Mouse (Mus musculus) lung, postnatal 25 days (tissue): ENCODE data around the gene Hjurp.

Experiments
- DNase-seq: peaks from one replicate; pipeline ENCODE4 v3.0.0; 2022; ENCODE audit warnings: low spot score

Hjurp gene

GRCm38 (mm10) chr1:88260604-88261377, 16.6 kb downstream of the Hjurp start:
- DNase-seq = no peak

GRCm38 (mm10) chr1:88260114-88260513, 17.3 kb downstream of the Hjurp start:
- no peak for DNase-seq

- no peak for DNase-seq
Observed at GRCm38 (mm10) chr1:88259643-88260024, 17.8 kb downstream of the Hjurp start.

DNA sequence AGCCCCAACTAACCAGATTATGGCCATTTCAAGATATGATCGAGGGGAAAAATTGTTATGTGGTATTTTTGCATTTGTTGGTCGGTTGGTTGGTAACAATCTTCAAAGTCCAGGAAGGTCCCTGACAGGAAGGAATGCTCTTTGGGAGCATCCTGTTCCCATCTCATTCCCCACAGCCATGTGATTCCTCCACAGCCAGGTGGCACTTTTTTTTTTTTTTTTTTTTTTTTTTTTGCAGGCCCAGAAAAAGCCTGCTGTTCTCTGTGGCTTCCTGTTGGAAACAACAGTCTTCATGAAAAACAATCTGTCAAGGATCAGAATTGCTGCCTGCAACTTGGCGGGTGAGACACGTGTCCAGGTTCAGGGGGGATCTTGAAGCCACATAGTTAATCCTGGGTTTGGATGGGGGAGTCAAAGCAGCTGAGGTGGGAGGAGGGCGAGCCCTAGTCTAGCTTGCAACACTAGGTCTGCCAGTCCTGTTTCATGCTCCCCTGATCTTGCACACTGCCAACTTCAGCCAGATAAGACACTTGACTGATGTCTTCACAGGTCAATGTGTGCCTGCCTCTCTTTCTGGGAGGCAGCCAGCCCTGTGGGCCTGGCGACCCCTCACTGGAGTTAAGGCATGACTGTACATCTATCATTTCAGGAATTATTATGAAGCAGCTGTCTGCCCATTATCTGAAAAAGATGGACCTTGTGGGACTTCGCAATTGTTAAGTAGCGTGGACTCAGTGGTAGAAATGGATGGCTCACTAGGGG, 18.4 kb downstream of the Hjurp start:
- no peak for DNase-seq

DNA sequence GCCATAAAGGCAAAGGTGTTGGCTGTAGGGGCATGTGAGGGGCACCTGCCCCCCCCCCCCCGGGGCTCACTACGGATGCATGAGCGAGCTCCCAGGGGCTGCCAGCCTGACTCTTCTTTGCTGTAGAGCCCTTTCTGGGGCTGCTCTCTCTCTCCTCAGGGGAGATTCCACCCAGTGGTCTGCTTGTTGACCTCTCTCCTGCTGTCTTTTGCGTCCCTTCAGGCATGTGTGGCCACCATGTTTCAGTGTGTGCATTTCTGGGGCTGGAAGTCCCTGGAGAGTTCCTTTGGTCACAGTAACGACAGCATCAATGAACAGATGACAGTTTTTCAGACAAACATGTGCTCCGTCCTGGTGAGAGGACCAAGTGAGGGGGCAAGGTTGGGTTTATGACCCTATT, 19.1 kb downstream of the Hjurp start:
- no peak for DNase-seq

DNA sequence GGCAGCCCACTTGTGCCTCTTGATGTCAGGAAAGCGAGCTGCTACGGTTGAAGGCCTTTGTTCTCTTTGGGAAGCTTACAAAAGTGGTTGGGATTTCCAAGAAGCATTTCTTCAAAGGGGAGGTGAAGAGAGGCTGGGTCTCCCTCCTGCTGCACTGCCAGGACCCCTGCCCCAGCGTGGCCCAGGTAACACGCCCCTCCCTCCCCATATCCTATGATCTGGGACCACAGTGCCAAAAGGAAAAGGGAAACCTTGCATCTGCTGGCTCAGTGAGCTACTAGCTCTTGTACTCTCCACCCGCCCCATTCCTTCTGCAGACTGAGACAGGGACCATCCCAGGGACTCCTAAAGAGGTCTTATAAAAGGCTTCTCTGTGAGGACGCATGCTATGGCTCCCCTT, 19.8 kb downstream of the Hjurp start:
- DNase-seq = no peak

DNA sequence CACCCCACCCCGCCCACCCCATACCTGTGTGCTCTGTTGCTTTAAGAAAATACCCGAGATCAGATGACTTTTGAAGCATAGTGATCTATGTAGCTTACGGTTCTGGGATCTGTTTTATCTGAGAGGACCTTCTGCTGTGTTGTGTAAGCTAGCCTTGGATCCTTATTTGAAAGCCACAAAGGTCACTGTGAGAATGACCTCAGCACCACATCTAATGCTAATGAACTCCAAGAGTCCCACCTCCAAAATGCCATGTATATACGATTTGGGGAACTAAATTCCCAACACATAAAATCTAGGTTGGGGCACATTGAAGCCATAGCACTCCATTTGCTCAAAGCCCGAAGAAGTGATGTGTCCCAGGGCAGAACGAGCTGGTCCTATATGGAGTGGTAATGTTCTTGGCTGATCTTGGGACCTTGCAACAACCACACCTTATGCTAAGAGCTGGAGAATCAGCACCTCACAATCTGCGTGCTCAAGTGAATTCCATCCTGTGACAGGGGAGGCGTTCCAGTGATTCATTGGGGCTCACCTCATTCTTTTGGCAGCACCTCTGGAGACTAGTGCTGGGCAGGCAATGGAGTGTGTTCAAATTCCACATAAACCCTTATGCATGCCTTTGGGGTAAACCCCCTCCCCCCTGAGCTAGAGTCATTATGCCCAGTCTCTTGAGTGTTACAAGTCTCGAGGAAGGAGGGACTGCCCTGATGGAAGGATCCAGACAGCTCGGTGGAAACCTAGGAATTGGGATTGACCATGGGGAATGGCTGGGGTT, 20.4 kb downstream of the Hjurp start:
- no peak for DNase-seq

DNA sequence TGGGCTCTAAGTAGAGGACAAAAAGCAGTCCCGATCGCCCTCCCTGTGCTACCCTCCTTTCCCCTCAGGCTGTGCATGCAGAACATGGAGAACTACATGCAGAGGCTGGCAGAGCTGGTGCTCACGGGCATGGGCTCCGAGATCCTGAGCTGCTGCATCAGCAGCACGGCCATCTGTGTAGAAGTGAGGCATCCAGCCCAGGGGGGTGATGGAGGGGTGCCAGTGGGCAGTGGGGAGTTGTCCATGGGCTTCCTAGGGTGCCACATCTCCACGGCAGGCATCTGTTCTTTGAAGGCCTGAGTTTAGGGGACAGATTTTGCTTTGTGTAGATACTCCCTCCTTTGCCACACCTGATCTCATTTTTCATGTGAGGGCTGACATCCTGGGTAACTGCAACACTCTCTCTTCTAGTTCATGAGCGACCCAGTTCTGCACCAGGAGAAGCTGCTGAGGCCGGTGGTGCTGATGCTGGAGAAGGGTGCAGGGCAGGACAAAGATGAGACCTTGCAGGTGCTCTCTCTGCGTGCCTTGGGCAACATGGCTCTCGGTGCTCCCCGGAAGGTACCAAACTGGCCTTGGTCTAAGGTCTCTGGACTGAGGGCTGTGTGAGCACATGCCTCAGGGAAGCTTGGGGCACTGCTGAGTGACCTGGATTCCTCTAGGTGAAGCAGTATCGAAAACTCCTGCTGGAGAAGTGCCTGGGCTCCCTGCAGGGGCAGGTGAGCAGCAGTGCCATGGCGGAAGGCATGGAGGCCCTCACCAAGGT, 21.3 kb downstream of the Hjurp start:
- DNase-seq = no peak

DNA sequence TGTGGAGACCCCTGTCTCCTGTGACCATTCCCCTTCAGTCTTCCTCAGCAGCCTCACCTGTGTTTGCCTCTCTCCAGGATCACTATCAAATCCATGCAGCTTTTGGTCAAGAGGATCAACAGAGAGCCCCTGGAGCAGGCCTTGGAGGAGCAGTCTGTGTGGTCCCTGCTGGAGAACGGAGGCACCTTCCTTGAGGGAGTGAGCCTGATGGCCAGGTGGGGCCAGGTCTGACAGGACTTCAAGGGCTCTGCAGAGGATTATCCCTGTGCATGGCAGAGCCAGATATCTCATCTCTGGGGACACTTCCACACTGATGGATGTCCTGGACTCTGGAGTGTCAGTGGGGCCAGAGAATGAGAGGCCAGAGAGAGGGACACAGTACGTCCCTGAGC, 22.0 kb downstream of the Hjurp start:
- DNase-seq = no peak

- no peak for DNase-seq
Observed at GRCm38 (mm10) chr1:88254793-88255465, 22.5 kb downstream of the Hjurp start.

DNA sequence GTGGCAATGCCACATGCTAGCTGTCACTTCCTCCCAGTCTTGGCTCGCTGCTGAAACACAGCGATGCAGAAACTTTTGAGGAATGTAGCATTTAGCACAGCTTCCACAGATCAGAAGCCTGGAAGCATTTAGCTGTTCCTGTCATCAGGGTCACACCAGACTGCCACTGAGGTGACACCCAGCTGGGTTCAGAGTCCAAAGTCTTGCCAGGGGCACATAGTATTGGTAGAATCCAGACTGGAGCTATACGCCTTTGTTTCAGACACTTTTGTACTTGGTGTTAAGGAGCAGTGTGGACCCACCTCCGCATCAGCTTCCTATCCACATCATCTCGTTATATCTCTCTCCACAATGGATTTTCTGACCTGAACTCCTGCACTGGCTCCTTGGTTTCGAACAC, 23.9 kb downstream of the Hjurp start:
- no peak for DNase-seq

GRCm38 (mm10) chr1:88253106-88253505, 24.3 kb downstream of the Hjurp start:
- no peak for DNase-seq

- DNase-seq = no peak
Observed at GRCm38 (mm10) chr1:88250023-88250422, 27.4 kb downstream of the Hjurp start.

DNA sequence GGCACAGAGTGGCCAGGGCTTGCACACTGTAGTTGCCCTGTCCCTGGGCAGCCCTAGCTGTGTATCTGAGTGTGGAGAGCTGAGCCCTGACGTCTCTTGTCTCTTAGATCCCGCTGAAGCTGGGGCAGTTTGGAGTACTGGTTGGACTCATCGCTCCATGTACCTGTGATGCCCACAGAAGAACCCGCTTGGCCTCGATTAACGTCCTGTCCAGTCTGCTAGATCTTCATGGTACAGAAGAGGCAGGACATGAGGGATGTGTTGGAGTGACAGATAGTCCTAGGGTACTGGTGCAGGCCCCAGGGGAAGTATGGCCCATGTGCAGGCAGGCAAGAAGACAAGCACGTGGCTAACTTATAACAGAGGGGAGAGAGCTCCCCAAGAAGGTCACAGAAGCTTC, 27.8 kb downstream of the Hjurp start:
- no peak for DNase-seq

GRCm38 (mm10) chr1:88248658-88249057, 28.8 kb downstream of the Hjurp start:
- DNase-seq = no peak

DNA sequence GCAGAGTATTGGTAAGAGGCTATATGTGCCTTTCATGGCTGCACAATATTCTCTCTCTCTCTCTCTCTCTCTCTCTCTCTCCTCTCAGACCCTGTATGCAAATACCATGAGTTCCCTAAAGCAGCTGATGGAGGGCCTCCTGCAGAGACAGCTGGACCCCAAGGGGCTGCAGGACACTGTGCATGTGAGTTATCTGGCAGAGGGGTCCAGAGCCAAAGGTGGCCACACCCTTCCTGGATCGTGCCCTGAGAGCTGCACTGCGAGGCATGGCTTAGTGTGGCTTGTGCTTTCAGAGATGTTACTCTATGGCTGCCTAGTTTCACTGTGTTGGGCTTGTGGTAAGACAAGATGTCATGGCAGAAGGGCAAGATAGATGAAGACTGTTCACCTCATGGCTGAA, 29.8 kb downstream of the Hjurp start:
- no peak for DNase-seq

- DNase-seq = no peak
Observed at GRCm38 (mm10) chr1:88246386-88246785, 31.0 kb downstream of the Hjurp start.

GRCm38 (mm10) chr1:88245881-88246280, 31.6 kb downstream of the Hjurp start:
- DNase-seq = no peak

GRCm38 (mm10) chr1:88243861-88244260, 33.6 kb downstream of the Hjurp start:
- DNase-seq = no peak

GRCm38 (mm10) chr1:88240579-88240978, 36.9 kb downstream of the Hjurp start:
- no peak for DNase-seq

GRCm38 (mm10) chr1:88240072-88240471, 37.4 kb downstream of the Hjurp start:
- no peak for DNase-seq

GRCm38 (mm10) chr1:88238771-88239170, 38.7 kb downstream of the Hjurp start:
- DNase-seq = no peak
